Mouse (Mus musculus): Measurements from ENCODE around the gene Ica1l.
"Not testable (repeated sequence)": the region's sequence is repeated elsewhere in the genome, so short reads cannot be mapped to it uniquely, and the experiment has no call there.

The Ica1l gene

GRCm38 (mm10) chr1:60042796-60043469 lies at the start of gene Ica1l:
Gene Ica1l (minus strand): TSS chr1:60043184.
- in situ Hi-C loops (cut with MboI; ENCODE audit: low pct_unique_long_range_greater_than_20kb in 1 of 2, low sequenced_read_pairs in 2 of 2, unreplicated experiment in 1 of 2), result no loop called here

GRCm38 (mm10) chr1:60076411-60076810 lies 33.4 kb upstream of the Ica1l start:
- in situ Hi-C loops (cut with MboI; ENCODE audit: low pct_unique_long_range_greater_than_20kb in 1 of 2, low sequenced_read_pairs in 2 of 2, unreplicated experiment in 1 of 2), result no loop called here

- in situ Hi-C loops (cut with MboI; ENCODE audit: low pct_unique_long_range_greater_than_20kb in 1 of 2, low sequenced_read_pairs in 2 of 2, unreplicated experiment in 1 of 2), result no loop called here
These were observed 32.6 kb upstream of the Ica1l start for GRCm38 (mm10) chr1:60075590-60075989.

GRCm38 (mm10) chr1:60074935-60075334 lies 32.0 kb upstream of the Ica1l start:
- in situ Hi-C loops (cut with MboI; ENCODE audit: low pct_unique_long_range_greater_than_20kb in 1 of 2, low sequenced_read_pairs in 2 of 2, unreplicated experiment in 1 of 2), result no loop called here

- in situ Hi-C loops (cut with MboI; ENCODE audit: low pct_unique_long_range_greater_than_20kb in 1 of 2, low sequenced_read_pairs in 2 of 2, unreplicated experiment in 1 of 2), result not testable (repeated sequence)
These were observed 27.7 kb upstream of the Ica1l start for GRCm38 (mm10) chr1:60070725-60071124.

DNA sequence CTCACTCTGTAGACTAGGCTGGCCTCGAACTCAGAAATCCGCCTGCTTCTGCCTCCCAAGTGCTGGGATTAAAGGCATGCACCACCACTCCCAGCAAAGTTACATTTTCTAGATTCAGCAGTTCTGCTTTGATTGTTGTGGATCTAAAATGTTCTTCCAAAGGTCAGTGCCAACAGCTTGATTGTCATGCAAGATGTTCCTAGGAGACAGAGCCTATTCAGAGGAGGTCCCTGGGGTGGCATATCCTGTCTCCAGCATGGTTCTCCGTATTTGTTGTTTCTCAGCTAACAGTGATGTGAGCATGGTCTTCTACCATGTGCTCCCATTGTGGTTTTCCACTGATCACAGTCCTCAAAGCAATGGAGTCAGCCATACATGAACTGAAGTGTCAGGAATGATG lies 13.3 kb upstream of the Ica1l start:
- in situ Hi-C loops (cut with MboI; ENCODE audit: low pct_unique_long_range_greater_than_20kb in 1 of 2, low sequenced_read_pairs in 2 of 2, unreplicated experiment in 1 of 2), result no loop called here

- in situ Hi-C loops (cut with MboI; ENCODE audit: low pct_unique_long_range_greater_than_20kb in 1 of 2, low sequenced_read_pairs in 2 of 2, unreplicated experiment in 1 of 2), result no loop called here
These were observed 11.7 kb upstream of the Ica1l start for GRCm38 (mm10) chr1:60054659-60055058.

DNA sequence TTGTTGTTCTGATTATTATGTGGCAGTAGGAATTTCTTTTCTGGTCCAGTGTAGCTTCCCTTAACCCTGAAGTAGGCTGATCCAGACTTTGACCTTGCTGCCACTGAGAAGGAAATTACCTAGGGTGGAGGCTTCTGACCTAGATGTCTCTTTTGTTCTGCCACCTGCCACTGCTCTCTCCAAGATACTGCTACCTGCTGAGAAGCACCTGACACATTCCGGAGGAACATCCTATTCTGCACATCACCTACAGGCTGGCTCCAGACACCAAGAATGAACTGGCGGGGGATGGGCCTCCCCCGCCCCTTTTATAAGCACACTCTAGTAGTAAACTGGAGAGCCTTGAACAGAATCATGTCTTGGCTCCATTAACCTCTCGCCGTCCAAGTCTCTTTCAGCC lies 4.5 kb upstream of the Ica1l start:
- in situ Hi-C loops (cut with MboI; ENCODE audit: low pct_unique_long_range_greater_than_20kb in 1 of 2, low sequenced_read_pairs in 2 of 2, unreplicated experiment in 1 of 2), result not testable (repeated sequence)

DNA sequence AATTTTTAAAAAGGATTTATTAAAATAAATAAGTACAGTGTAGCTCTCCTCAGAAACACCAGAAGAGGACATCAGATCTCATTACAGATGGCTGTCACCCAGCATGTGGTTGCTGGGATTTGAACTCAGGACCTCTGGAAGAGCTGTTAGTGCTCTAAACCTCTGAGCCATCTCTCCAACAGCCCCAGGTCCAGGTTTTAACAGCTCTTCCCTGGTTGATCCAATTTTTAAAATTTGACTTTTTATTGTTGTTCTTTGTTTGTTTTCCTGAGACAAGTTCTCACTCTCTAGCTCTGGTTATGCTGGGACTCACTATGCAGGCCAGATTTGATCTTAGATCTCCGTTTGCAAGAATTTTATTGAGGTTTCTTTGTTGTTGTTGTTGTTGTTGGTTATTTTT lies 1.6 kb upstream of the Ica1l start:
- in situ Hi-C loops (cut with MboI; ENCODE audit: low pct_unique_long_range_greater_than_20kb in 1 of 2, low sequenced_read_pairs in 2 of 2, unreplicated experiment in 1 of 2), result no loop called here

- in situ Hi-C loops (cut with MboI; ENCODE audit: low pct_unique_long_range_greater_than_20kb in 1 of 2, low sequenced_read_pairs in 2 of 2, unreplicated experiment in 1 of 2), result no loop called here
These were observed 587 bp downstream of the Ica1l start for GRCm38 (mm10) chr1:60042398-60042795.

GRCm38 (mm10) chr1:60035044-60035443 lies 7.9 kb downstream of the Ica1l start:
- in situ Hi-C loops (cut with MboI; ENCODE audit: low pct_unique_long_range_greater_than_20kb in 1 of 2, low sequenced_read_pairs in 2 of 2, unreplicated experiment in 1 of 2), result no loop called here

- in situ Hi-C loops (cut with MboI; ENCODE audit: low pct_unique_long_range_greater_than_20kb in 1 of 2, low sequenced_read_pairs in 2 of 2, unreplicated experiment in 1 of 2), result no loop called here
These were observed 25.9 kb downstream of the Ica1l start for GRCm38 (mm10) chr1:60017031-60017469.

DNA sequence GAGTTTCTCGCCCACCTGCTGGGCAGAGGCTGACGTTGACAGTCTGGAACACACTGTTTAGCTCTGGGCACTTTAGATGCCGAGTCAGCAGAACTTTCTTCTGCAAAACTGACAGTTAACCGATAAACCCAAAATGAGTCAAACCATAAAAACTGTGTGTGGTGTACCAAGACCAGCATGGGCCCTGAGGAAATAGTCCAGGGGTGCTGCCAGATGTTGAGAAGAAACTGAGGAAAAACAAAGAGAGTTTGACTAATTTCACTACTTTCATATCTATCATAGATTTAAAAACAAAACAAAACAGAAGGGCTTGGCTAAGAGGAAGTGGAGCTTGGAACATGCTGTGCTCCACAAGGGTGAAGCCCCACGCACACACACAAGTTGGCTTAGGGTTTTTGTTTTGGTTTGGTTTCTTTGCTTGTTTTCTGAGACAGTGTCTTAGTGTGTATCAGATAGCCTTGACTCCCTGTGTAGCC lies 26.8 kb downstream of the Ica1l start:
- in situ Hi-C loops (cut with MboI; ENCODE audit: low pct_unique_long_range_greater_than_20kb in 1 of 2, low sequenced_read_pairs in 2 of 2, unreplicated experiment in 1 of 2), result no loop called here

- in situ Hi-C loops (cut with MboI; ENCODE audit: low pct_unique_long_range_greater_than_20kb in 1 of 2, low sequenced_read_pairs in 2 of 2, unreplicated experiment in 1 of 2), result no loop called here
These were observed 27.5 kb downstream of the Ica1l start for GRCm38 (mm10) chr1:60015511-60015910.

GRCm38 (mm10) chr1:60013779-60014178 lies 29.2 kb downstream of the Ica1l start:
- in situ Hi-C loops (cut with MboI; ENCODE audit: low pct_unique_long_range_greater_than_20kb in 1 of 2, low sequenced_read_pairs in 2 of 2, unreplicated experiment in 1 of 2), result no loop called here

- in situ Hi-C loops (cut with MboI; ENCODE audit: low pct_unique_long_range_greater_than_20kb in 1 of 2, low sequenced_read_pairs in 2 of 2, unreplicated experiment in 1 of 2), result no loop called here
These were observed 34.2 kb downstream of the Ica1l start for GRCm38 (mm10) chr1:60008743-60009142.

DNA sequence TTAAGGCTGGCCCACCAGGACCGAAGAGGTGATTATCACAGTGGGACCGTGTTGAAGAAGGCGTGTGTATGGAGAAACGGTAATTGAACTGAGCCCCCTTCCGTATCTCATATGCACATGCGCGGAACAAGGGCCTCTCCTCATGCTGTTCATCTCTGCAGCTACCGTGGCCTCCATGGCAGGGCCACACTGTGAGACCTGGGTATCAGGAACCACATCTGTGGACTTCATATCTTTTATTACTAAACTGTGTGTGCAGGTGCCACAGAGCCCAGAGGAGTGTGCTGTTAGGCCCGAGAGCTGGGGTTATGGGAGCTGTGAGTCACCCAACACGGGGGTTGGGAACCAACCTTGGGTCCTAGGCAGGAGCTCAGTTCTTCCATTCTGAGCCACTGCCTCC lies 35.6 kb downstream of the Ica1l start:
- in situ Hi-C loops (cut with MboI; ENCODE audit: low pct_unique_long_range_greater_than_20kb in 1 of 2, low sequenced_read_pairs in 2 of 2, unreplicated experiment in 1 of 2), result no loop called here

DNA sequence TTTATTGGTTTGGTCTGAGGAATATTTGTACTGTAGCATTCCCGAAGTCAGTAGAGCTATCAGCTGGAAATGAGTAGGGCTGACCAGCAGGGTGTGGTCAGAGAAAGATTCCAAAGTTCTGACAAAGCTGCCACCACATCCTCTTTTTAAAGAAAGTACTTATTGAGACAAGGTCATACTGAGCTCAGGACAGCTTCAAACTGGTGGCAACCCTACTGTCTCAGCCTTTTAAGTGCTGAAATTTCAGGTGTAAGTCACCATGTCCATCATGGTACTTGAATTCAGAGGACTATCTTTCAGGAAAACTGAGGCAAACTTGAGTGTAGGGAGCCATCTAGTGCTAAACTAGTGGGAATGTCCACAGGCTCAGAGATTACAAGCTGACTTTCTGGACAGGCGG lies 42.7 kb downstream of the Ica1l start:
- in situ Hi-C loops (cut with MboI; ENCODE audit: low pct_unique_long_range_greater_than_20kb in 1 of 2, low sequenced_read_pairs in 2 of 2, unreplicated experiment in 1 of 2), result no loop called here

GRCm38 (mm10) chr1:59997352-59997751 lies 45.6 kb downstream of the Ica1l start:
- in situ Hi-C loops (cut with MboI; ENCODE audit: low pct_unique_long_range_greater_than_20kb in 1 of 2, low sequenced_read_pairs in 2 of 2, unreplicated experiment in 1 of 2), result no loop called here

DNA sequence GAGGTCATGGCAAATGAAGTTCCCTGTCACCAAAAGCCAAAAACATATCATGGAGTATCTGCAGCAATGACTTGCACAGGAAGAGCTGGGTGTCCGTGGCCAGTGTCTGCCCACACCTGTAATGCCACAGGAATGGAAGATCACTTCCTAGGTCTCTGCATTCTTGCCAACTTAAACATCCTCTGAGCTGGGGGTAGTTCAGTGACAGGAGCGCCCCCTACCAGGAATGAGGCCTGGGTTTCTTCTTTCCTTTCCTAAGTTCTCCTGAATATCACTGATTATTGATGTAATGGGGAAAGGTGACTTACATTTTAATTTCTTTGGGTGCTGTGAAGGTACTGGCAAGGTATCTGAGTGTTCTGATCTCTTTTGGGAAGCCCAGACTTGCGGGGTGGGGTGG lies 47.3 kb downstream of the Ica1l start:
- in situ Hi-C loops (cut with MboI; ENCODE audit: low pct_unique_long_range_greater_than_20kb in 1 of 2, low sequenced_read_pairs in 2 of 2, unreplicated experiment in 1 of 2), result no loop called here

Measured in mouse embryonic stem cell (cell line).